Mouse (Mus musculus) fat pad, adult 2 months (tissue): ENCODE measurements around the gene Slc35d2.
"Not testable (repeated sequence)": the region's sequence is repeated elsewhere in the genome, so short reads cannot be mapped to it uniquely, and the experiment has no call there.

Experiments
- DNase-seq: peaks from one replicate; pipeline ENCODE4 v3.0.0-alpha.2; 2011; ENCODE audit warnings: low read depth, low spot score; ENCODE audit errors: extremely low read depth

Slc35d2 gene

DNA sequence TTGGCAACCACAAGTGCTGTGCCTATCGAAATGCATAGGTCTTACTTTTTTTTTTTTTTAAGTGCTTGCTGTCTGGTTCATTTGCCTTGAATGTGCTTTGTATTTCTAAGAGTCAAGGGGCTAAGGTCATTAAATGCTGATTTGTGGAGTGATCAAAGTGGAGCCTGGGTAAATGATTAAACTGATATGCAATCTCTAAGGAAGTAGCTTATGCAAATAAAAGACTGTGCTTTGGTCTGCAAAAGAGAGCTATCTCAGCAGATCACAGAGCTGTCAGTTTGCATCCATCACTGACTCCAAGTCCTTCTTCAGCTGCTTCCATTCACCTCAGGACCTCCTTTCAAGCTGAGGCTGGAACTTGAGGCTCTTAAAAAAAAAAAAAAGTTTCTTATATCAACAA, 75.2 kb downstream of the Slc35d2 start:
- DNase-seq: no peak

DNA sequence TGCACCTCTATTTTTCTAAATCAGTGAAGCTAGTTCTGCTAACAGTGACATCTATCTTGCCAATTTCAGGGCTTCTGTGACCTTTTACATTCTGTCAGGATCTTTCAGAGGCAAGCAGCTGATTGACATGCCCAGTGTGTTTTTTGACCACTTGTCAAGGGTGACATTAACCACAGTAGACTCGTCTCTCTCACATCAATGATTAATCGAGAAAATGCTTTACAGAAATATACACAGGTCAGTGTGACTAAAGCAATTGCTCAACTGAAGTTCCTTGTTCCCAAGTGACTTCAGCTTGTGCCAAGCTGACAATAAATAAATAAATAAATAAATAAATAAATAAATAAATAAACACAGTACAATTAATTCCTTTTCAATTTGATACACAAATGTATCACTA, 76.9 kb downstream of the Slc35d2 start:
- not testable (repeated sequence) for DNase-seq

DNA sequence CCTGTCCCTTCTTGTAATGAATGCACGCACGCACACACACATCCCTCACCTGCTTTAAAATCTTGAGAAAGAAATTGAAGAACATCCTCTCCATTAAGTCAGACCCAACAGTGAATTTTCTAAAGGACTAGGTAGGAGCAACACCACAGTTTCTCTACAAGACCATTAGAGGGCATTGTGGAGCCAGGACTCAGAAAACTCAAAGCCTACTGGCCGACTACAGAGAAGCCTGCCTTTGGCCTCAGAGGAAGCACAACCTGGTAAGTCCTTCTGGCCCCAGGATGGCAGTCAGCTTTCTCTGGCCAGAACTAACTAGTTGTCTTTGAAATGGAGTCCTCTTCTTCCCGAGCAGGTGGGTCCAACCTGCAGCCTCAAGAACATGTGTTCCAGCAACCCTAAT, 78.3 kb downstream of the Slc35d2 start:
- DNase-seq: no peak

DNA sequence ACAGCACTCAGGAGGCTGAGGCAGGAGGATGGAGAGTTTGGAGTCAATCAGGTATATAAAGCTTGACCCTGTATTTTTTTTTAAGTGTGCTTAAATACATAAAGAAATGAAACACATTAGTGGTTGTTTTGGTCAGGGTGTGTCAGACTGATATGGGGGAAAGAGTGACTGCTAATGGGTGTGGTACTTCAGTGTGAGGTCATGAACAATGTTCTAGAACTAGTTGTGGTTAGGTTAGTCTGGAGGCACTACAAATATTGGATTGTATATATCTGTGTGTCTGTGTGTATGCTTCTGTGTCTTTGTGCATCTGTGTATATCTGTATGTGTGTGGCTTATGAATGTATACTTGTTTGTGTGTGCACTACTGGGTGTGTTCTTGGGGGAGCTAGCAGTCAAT, 79.6 kb downstream of the Slc35d2 start:
- no peak for DNase-seq

DNA sequence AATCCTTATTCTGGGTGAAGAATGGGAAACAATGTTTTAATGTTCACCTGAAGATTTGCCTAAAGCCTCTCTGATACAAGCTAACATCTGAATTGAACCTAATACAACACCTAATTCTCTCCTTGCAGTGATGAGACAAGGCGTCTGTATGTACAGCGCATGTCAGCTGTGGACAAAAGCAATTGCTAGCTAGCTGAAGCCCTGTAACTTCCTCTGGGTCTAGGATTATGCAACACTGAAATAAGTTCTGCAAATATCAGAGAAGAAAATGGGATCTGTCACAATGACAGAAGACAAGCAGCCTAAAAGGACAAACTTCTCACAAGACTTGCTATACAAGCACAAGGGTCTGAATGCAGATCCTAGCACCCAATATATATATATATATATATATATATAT, 80.7 kb downstream of the Slc35d2 start:
- DNase-seq: no peak
